Mouse (Mus musculus) heart, adult 18-20 months (tissue): ENCODE results near the gene Slc6a21. TPM values are rescaled to one million over a fixed set of nuclear protein-coding genes. Genes with fewer than 3 reads are reported as not detected.
A peak's percentile ranks its signal among the peaks of the same experiment; 100 is the strongest.

Source experiments
- DNase-seq, 2 experiments: peaks; one replicate each; pipeline ENCODE4 v3.0.0; 2021 to 2022; ENCODE audit warnings: mixed read lengths in 1 of 2
- total RNA-seq, 2 experiments: library from RNA; stranded (reverse); gene quantifications; 2 replicates each; pipeline ENCODE4 v1.2.3; 2021

The Slc6a21 gene
- total RNA-seq, 2 experiments from 2014 or later = not detected

- DNase-seq = peak; percentile 58 to 62
These were observed 21.5 kb upstream of the Slc6a21 start for GRCm38 (mm10) chr7:45255822-45256221.

DNA sequence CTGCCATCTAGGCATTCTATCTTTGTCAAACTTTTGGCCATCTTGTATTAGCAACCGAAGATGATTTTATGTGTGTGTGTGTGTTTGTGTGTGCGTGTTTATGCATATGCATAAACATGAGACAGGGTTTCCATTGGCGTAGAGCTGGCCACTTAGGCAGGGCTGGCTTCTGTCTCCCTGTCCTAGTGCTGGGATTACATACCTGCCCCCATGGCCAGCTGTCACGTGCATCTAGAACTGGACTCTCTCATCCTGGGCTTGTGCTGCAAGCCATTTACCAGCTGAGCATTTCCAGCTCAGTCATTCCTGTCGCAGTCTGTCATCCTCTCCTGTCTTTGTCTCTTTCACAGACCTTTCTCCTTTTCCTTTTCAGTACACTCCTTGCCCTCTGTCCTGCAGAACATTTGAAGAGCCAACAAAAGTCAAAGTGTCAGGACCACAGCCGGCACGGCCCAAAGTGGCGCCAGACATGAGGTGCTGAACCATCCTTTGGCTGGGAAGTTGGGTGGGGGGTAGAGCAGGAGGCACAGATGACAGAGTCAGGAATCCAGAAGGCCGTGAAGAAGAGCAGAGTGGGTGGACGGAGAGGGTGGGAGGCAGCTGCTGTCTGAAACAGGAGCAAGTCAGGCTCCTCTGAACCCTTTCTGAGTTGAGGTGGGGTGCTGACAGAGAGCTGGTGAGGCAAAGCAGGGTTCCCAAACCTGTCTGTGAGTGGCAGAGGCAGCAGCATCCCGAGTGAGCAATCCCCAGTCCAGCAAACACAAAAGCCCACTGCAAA is 20.1 kb upstream of the Slc6a21 start:
- DNase-seq = no peak

DNA sequence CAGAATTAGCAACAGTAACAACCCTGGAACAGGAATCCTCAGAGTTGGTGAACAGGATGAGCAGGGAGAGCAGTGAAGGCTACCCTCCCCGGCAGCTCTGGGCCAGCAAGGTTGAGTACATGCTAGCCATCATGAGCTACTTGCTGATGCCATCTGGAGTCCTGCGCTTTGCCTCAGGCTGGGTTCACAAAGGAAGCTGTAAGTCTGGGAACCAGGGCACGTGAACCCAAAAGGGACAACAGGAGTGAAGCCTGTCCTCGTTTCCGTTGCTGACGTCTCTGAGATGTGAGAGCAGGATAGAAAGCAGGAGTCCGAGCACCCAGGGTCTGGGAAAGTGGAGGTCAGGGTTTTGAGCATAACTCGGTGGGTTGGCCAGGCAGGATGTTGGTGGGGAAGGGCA is 18.0 kb upstream of the Slc6a21 start:
- DNase-seq = no peak

DNA sequence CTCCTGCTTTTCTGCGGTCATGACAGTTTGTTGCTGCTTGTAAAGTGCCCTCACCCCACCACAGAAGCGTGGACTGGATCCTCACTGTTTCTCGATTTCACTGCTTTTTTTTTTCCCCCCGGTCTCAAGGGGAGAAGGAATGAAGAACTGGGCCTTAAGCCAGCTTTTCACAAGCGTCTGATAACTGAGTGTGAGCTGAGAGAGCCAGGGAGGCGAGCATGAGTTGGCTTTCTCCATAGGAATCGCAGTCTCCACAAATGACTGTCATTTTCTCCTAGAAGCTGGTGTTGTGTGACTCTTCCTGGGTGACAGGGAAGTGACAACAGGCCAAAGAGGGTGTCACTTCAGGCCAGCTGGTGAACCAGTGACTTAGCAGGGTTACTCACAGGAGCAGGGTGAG is 15.0 kb upstream of the Slc6a21 start:
- DNase-seq = peak; percentile 19 to 25

DNA sequence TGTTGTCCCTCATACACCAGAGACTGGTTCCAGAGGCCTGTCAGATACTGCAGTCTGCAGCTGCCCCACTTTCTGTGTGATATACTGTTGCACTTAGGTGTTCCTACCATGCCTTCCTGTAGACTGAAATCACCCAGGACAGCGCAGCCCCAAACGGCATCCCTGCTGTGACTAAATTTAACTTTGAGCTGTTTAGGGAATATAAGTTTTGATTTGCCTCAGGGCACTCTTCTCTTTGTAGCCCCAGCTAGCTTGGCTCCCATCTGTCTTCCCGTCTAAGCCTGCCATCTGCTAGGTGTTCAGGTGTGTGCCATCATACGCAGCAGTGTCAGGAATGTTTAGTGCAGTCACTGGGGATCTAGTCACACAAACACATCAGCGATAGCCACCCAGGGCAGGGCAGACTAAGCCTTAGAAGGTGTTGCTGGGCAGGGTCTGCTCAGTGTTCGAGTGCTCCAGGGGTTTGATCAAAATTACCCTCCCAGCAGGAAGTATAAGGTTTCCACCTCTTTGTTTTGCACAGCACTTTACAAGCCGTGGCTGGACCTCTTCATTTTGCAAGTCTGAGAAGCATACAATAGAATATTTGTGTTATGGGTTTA is 14.2 kb upstream of the Slc6a21 start:
- DNase-seq = no peak

DNA sequence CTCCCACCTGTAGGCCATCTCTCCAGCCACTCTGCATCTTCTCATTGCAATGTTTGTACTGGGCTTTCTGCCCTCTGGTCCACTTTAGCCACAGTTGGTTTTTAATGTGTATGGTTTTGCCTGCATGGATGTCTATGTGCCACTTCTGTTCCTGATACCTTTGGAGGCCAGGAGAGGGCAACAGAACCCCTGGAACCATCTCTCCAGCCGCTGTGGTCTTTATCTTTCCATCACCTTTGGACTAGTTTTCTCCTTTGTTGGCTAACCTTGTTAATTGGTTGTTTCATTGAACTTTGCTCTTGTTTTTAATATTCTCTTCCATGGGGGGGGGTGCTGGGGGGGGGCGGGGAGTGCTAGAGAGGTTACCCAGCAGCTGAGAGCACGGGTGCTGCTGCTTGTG is 13.0 kb upstream of the Slc6a21 start:
- DNase-seq = no peak

DNA sequence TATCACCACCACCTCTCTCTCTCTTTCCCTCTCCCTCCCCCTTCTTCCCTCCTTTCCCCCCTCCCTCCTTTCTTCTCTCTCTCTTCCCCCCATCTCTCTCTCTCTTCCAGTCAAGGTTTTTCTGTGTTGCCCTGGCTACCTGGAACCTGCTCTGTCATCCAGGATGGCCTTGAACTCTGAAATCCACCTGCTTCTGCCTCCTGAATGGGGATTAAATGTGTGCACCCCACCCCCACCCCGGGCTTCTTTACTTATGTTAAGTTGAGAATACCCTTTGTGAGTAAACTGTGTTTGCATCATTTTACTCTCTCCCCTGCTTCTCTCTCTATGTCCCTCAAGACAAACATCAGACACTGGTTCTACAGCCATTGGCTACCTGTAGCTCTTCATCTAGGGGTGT is 11.8 kb upstream of the Slc6a21 start:
- no peak for DNase-seq

DNA sequence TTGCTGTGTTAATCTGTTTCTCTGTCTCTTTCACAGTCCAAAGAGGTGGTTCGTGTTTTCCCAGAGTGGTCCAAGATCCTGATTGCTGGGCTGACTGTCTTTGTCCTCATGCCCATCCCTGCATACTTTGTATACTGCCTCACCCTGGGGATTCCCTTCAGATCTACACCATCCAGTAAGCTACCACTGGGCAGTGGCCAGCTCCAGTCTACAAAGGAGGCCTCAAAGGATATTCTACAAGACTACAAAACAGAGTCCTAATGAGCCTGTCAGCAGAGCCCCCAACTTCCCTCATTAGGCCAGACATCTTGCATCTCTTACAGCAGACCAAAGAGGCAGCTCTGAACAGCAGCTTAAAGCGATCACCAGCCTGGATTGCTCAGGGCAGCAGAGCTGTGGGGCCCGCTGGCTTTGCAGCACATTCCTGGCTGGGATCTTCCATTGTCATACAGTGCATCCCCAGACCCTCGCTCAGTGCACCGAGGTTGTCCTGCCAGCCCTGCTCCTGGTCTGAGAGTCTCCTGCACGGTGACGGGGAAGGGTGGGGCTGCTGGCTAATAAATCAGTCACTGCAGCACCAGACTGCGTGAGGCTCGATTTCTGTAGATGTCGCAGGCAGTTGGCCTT is 4.4 kb upstream of the Slc6a21 start:
- no peak for DNase-seq

- DNase-seq = no peak
These were observed 3.6 kb upstream of the Slc6a21 start for GRCm38 (mm10) chr7:45273672-45274071.

DNA sequence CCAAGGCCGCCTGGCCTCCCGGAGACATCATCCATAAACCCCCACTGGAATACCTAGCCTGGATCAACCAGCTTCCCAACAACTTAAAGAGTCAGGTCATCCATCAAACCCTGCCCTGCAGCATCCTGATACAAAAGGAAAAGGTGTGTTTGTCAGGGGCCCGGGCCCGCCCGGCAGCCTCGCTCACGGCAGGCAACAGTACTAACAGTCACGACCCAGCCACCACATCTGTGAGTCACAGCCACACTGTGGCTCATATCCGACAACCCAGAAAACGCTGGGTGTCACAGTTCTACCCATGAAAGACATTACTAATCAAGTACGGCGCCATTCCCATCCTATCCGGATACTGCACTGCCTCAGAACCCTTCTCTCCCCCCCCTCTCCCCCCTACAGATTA is 9.2 kb downstream of the Slc6a21 start:
- DNase-seq = no peak

DNA sequence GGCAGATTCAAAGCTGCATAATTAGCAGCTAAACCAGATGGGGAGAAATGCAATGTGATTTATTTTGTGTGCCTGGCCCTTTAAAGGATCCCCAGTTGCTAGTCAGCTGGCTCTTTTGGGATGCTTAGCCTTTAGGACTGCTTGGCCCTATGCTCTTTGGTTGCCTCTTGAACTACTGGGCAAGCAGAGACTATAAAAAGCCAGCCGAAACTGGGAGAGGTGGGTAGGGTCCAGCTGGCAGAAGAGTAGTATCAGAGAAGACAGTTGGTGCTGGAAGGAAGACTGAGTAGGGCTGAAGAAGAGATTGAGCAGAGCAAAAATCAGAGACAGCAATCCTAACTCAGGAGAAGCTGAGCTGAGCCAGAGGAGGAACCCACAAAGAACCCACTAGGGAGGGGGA is 19.3 kb downstream of the Slc6a21 start:
- DNase-seq = no peak

- no peak for DNase-seq
These were observed 20.2 kb downstream of the Slc6a21 start for GRCm38 (mm10) chr7:45297563-45297962.

GRCm38 (mm10) chr7:45299752-45300151 is 22.4 kb downstream of the Slc6a21 start:
- peak; percentile 53 to 63 for DNase-seq

DNA sequence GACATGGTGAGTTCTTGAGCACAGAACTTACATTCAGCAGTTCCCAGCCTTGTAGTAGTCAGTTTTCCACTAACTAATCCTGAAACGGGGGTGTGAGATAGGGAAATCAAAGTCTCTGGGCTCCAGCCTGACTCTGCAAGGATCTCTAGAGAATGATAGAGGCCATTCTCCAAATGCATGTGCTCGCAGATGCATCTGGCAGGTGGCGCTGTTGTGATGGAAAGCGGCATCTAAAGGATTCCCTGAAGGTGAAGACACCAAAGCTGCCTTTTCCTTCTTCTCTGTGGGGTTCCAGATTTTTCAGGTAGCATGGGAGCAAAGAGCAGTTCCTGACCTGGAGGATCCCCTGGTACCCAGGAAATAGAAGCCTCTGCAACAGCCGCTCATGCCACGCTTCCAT is 23.0 kb downstream of the Slc6a21 start:
- DNase-seq = peak; percentile 46 to 82

GRCm38 (mm10) chr7:45302626-45303025 is 25.3 kb downstream of the Slc6a21 start:
- DNase-seq = no peak

GRCm38 (mm10) chr7:45304869-45305268 is 27.6 kb downstream of the Slc6a21 start:
- no peak for DNase-seq

GRCm38 (mm10) chr7:45305275-45305674 is 28.0 kb downstream of the Slc6a21 start:
- DNase-seq = peak; percentile 36 to 63

DNA sequence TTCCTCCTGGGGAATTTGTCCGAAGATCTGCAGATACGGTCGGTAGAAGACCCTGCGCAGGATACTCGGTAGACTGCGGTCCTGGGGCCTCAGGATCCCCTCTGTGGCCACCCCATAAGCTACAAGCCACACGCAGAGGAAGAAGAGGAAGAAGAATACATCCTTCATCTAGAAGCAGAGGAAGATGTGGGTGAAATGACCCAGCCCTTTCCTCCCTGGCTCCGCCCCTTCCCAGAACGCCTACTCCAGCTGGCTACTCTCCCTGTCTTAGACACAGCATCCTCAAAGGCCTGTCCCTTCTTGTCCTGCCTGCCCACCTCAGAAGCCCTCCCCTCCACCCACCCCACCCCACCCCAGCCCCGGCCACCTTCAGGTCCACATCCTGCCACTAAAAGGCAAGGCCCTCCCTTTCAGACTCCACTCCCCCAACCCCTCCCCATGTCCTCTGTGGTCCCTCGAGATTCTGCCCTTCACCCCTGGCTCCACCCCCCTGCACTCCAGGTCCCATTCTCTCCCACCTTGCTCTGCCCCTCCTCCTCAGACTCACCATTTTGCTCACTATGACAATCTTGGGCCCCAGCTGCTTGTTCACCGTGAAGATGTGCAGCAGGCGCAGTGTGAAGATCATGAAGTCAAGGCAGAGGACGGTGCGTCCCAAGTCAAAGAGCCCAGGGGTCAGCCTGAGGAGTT is 31.4 kb downstream of the Slc6a21 start:
- peak in 1 of 2 experiments; percentile 26 for DNase-seq

DNA sequence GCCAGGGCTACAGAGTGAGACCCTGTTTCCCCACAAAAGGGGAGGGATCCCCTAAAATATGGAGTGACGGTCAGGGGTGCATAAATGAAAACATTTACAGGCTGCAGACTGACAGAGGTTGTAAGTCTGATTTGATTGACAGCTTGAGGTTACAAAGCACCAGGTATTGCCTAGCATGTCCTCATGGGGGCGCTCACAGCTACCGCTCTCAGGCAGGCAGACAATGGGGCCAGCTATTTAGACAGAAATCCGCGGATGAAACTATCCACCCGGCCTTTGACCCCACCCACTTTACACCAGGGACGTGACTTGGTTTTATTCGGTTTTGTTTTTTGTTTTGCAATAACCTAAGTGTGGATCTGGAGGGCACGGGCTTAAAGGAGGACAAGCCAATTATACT is 32.1 kb downstream of the Slc6a21 start:
- peak; percentile 29 to 63 for DNase-seq

DNA sequence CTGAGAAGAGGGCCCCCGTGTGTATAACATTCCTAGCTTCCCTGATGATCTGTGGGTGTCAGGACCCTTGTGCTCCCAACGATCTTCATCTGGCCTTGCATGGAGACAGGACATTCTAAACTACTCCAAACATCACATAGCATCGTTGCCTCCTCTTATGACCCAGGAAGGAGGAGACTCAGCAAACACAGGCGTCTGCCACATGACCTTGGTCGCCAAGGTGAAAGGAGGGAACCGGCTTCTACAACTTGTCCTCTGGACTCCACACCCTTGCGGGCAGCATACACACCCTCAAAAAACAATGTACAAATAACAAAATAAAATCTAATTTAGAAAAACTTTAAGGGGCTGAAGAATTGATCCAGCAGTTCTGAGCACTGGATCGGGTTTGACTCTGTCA is 34.7 kb downstream of the Slc6a21 start:
- DNase-seq = no peak

DNA sequence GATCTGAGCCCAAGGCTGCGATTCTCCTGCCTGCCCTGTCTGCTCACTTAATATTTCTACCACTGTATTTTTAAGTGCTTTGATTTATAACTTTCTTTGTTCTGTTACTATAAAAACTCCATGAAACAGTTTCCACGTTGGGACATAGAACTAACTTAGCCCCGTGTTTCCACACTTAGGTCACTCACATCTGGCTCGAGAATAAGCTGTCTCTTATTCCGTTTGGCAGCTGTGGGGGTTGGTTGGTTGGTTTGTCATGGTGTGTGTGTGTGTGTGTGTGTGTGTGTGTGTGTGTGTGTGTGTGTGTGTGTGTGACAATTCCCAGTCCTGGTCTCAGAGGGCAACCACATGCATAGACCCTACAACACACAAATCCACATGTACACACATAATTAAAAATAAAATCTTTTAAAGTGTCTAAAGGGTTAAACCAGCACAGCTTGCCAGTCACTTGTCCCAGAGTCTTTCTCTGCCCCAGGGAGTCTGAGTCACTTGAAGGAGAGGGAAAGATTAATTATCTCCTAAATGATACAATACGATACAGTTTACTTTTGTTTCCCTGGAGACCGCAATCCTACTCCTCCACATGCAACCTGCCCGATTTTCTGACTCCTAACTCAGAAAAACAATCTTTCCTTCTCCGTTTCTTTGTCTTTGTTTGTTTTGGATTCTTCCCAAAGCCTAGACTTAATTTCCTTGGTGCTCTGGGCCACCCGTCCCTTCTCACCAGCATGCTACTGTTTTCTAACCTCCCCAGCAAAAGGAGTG is 35.6 kb downstream of the Slc6a21 start:
- no peak for DNase-seq

GRCm38 (mm10) chr7:45313495-45313894 is 36.2 kb downstream of the Slc6a21 start:
- no peak for DNase-seq
